Mouse (Mus musculus): ENCODE data around the gene Ptges2.

DNA sequence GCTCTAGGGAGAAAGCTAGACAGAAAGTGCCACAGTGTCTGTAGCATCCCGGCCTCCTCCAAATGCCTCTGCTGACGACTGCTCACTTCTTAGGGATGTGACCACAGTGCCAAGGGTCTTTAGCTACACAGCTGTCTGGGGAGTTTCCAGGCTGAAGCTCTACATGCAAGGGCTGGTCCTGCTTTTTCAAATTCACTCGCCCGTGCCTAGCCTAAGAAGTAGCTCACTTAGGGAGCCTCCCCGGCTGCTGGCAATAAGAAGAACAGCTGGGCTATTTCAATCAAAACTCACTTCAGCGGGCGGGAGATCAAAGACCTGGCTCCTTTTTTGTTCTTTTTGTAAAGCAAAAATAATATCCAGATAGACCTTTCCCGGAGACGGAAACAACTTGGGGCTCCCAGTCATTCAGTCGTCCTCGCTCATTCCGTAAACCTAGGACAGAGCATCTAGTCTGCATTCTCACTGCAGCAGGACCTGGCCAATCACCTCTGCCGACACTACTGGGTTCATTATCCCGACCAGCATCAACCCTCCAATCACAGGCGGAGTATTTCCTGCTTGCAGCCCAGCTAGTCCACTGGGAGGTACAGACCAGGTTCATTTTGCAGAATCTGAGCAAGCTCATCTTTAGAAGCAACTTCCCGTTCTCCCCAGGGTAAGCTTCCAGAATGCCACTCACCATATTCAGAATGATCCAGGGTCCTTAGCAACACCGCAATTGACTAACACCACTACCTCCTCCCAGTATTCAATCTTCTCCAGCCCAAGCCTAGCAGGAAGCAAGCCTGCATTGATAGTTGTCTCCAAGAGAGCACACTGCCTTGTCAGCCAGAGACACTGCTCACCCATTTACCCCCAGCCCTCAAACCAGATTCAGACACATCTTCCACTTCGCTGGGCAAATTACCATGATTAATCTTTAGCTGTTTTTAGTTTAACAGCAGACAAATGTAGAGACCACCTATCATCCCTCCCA is 35.3 kb downstream of the Ptges2 start:
- no peak for TF ChIP-seq CTCF (IDR thresholded peaks at IDR 0.05; ENCODE audit: low read depth)
- TF ChIP-seq EP300 (optimal IDR thresholded peaks at IDR 0.05): no peak
